Mouse (Mus musculus): ENCODE data around the gene Ppie.

- TF ChIP-seq CTCF (IDR thresholded peaks at IDR 0.05) (no peak), EP300 (IDR thresholded peaks at IDR 0.05) (no peak)
Measured at GRCm38 (mm10) chr4:123147446-123148150, 7.8 kb upstream of the Ppie start.

Measured in lung, postnatal 0 days (tissue).